9 mouse cellular contexts compared by ENCODE assay signal in genomic region chr4:132733071-132733770, GRCm38 (mm10). TPM values are rescaled to one million over a fixed set of nuclear protein-coding genes. Genes with fewer than 3 reads are reported as not detected.
DNase-seq lines count a peak whose midpoint lies in the region; ATAC-seq lines count a peak whose summit lies in the region.
"Had no signal": no experiment of that assay in that cellular context is flagged by ENCODE, and none has a peak within 500 bp of the region (broad histone marks: within the 10 kb centered on the region; RNA-seq: fewer than 3 reads in every experiment).

No protein-coding gene starts in this region.

- H3K36me3 ChIP-seq in hindbrain, embryonic 10.5 days, result 0 out of 2 replicates have a peak, but pooled peaks cover 4% of the 10 kb centered on the region
- peaks cover 2% of the 10 kb centered on the region for H3K36me3 ChIP-seq in hindbrain, embryonic 13.5 days
- no peaks in the 10 kb centered on the region; the same call in 1 of the 2 replicates for H3K36me3 ChIP-seq in midbrain, embryonic 10.5 days
- H3K36me3 ChIP-seq in midbrain, embryonic 14.5 days (ENCODE audit: control insufficient read depth, insufficient read depth, low read length), result no peaks in the 10 kb centered on the region; the same call in 1 of the 2 replicates
- H3K36me3 ChIP-seq in macrophage (ENCODE audit: inconsistent target), result no peaks in the 10 kb centered on the region
- H3K36me3 ChIP-seq in intestine, embryonic 16.5 days (ENCODE audit: control insufficient read depth, insufficient read depth, low read length), result no peaks in the 10 kb centered on the region

- no peak for DNase-seq in hindbrain, embryonic 10.5 days (ENCODE audit: low spot score)
- DNase-seq in midbrain, embryonic 10.5 days (ENCODE audit: low spot score), result no peak
- DNase-seq in midbrain, embryonic 14.5 days, result no peak
- peak; percentile 80 for DNase-seq in R1 (ENCODE audit: low read depth, low spot score)
- DNase-seq in ovary, adult 18-20 months (ENCODE audit: low spot score), result no peak

- H3K9ac ChIP-seq in hindbrain, embryonic 13.5 days, result no peak overlapping the region
- no peak overlapping the region for H3K9ac ChIP-seq in midbrain, embryonic 14.5 days (replicated peaks; ENCODE audit: low read length)
- no peak overlapping the region for H3K9ac ChIP-seq in intestine, embryonic 16.5 days (ENCODE audit: low read depth, low read length)

- no peak overlapping the region for H3K4me3 ChIP-seq in hindbrain, embryonic 10.5 days
- H3K4me3 ChIP-seq in hindbrain, embryonic 13.5 days, result no peak overlapping the region
- H3K4me3 ChIP-seq in midbrain, embryonic 10.5 days, result no peak overlapping the region
- H3K4me3 ChIP-seq in midbrain, embryonic 14.5 days (replicated peaks; ENCODE audit: low read depth, low read length), result no peak overlapping the region
- H3K4me3 ChIP-seq in macrophage (ENCODE audit: inconsistent target), result no peak overlapping the region
- no peak overlapping the region for H3K4me3 ChIP-seq in intestine, embryonic 16.5 days (ENCODE audit: low read length)

- H3K4me2 ChIP-seq in hindbrain, embryonic 13.5 days, result no peak overlapping the region
- no peak overlapping the region for H3K4me2 ChIP-seq in midbrain, embryonic 14.5 days (ENCODE audit: low read length)
- no peak overlapping the region; the same call in 1 of the 2 replicates for H3K4me2 ChIP-seq in intestine, embryonic 16.5 days (ENCODE audit: low read depth, low read length)

- H3K27me3 ChIP-seq in hindbrain, embryonic 10.5 days (ENCODE audit: insufficient read depth, poor library complexity, severe bottlenecking), result no peaks in the 10 kb centered on the region
- H3K27me3 ChIP-seq in hindbrain, embryonic 13.5 days, result no peaks in the 10 kb centered on the region
- H3K27me3 ChIP-seq in midbrain, embryonic 10.5 days (ENCODE audit: low read depth, poor library complexity, severe bottlenecking), result no peaks in the 10 kb centered on the region
- H3K27me3 ChIP-seq in midbrain, embryonic 14.5 days (ENCODE audit: control insufficient read depth, insufficient read depth, low read length), result no peaks in the 10 kb centered on the region
- H3K27me3 ChIP-seq in intestine, embryonic 16.5 days (replicated peaks; ENCODE audit: control insufficient read depth, insufficient read depth, low read length), result no peaks in the 10 kb centered on the region

- no peak for ATAC-seq in hindbrain, embryonic 13.5 days (ENCODE audit: low FRiP score)
- no peak for ATAC-seq in midbrain, embryonic 14.5 days (ENCODE audit: low FRiP score, low TSS enrichment)
- ATAC-seq in intestine, embryonic 16.5 days, result no peak

- H3K79me2 ChIP-seq in macrophage (ENCODE audit: inconsistent target), result no peaks in the 10 kb centered on the region

- H3K4me1 ChIP-seq in hindbrain, embryonic 10.5 days (replicated peaks), result peaks cover 24% of the 10 kb centered on the region
- peaks cover 11% of the 10 kb centered on the region for H3K4me1 ChIP-seq in hindbrain, embryonic 13.5 days (replicated peaks)
- H3K4me1 ChIP-seq in midbrain, embryonic 10.5 days, result peaks cover 16% of the 10 kb centered on the region
- peaks cover 4% of the 10 kb centered on the region; the same call in 1 of the 2 replicates for H3K4me1 ChIP-seq in midbrain, embryonic 14.5 days (ENCODE audit: control insufficient read depth, insufficient read depth, low read length)
- H3K4me1 ChIP-seq in intestine, embryonic 16.5 days (ENCODE audit: control insufficient read depth, insufficient read depth, low read length), result peaks cover 5% of the 10 kb centered on the region

- 0 out of 2 replicates have a peak overlapping the region, but pooled peaks have one; percentile 73 for H3K27ac ChIP-seq in hindbrain, embryonic 10.5 days
- no peak overlapping the region for H3K27ac ChIP-seq in hindbrain, embryonic 13.5 days
- H3K27ac ChIP-seq in midbrain, embryonic 10.5 days (replicated peaks), result 0 out of 2 replicates have a peak overlapping the region, but pooled peaks have one; percentile 55
- no peak overlapping the region for H3K27ac ChIP-seq in midbrain, embryonic 14.5 days (replicated peaks; ENCODE audit: low read depth, low read length)
- H3K27ac ChIP-seq in macrophage, result peak overlapping the region; percentile 48
- H3K27ac ChIP-seq in intestine, embryonic 16.5 days (ENCODE audit: low read length), result no peak overlapping the region

- 92% methylated on average over 25 of the region's 25 CpGs for WGBS in hindbrain, embryonic 10.5 days
- 92% methylated on average over 25 of the region's 25 CpGs for WGBS in hindbrain, embryonic 13.5 days
- 93% methylated on average over 25 of the region's 25 CpGs for WGBS in midbrain, embryonic 10.5 days
- 94% methylated on average over 25 of the region's 25 CpGs for WGBS in midbrain, embryonic 14.5 days
- 91% methylated on average over 25 of the region's 25 CpGs for WGBS in macrophage (ENCODE audit: missing documents)
- 93% methylated on average over 25 of the region's 25 CpGs for WGBS in intestine, embryonic 16.5 days

- H3K9me3 ChIP-seq in hindbrain, embryonic 10.5 days, result no peaks in the 10 kb centered on the region
- H3K9me3 ChIP-seq in hindbrain, embryonic 13.5 days, result no peaks in the 10 kb centered on the region
- no peaks in the 10 kb centered on the region for H3K9me3 ChIP-seq in midbrain, embryonic 10.5 days (replicated peaks)
- no peaks in the 10 kb centered on the region for H3K9me3 ChIP-seq in midbrain, embryonic 14.5 days (ENCODE audit: control insufficient read depth, low read length)
- H3K9me3 ChIP-seq in intestine, embryonic 16.5 days (ENCODE audit: control insufficient read depth, low read length), result no peaks in the 10 kb centered on the region
- H3K9me3 ChIP-seq: G1E had no signal

RNA-seq across cellular contexts. Expression of gene Xkr8, which starts 0.9 kb away (rescaled TPM):
- 3.4 and 4.9 TPM in 2 replicates for polyA plus RNA-seq in hindbrain, embryonic 10.5 days (2016; fragmentation: Nextera tagmentation; extraction: Ambion mirVana)
- 5.0 and 6.1 TPM in 2 replicates for polyA plus RNA-seq in hindbrain, embryonic 13.5 days (2015; fragmentation: Nextera tagmentation; extraction: Ambion mirVana)
- polyA plus RNA-seq in midbrain, embryonic 10.5 days (2016; fragmentation: Nextera tagmentation; extraction: Ambion mirVana), result 4.3 and 4.8 TPM in 2 replicates
- polyA plus RNA-seq in midbrain, embryonic 14.5 days (2014; fragmentation: Nextera tagmentation; extraction: Ambion mirVana), result 5.2 and 5.6 TPM in 2 replicates
- 10 to 100 TPM in 3 of 26 experiments, 1 to 10 TPM in 16, under 1 TPM in 7; 0.25 to 16.6 (median 3.4) TPM for total RNA-seq in macrophage (2018; cell fraction: chromatin; rRNA removed)
- 10 to 100 TPM in 4 of 26 experiments, 1 to 10 TPM in 22; 2.3 to 18.4 (median 6.6) TPM for total RNA-seq in macrophage (2018; cell fraction: cytosol; rRNA removed)
- 10 to 100 TPM in 13 of 26 experiments, 1 to 10 TPM in 13; 1.4 to 30.9 (median 9.9) TPM for total RNA-seq in macrophage (2018; cell fraction: nucleus; rRNA removed)
- 2.1 to 6.5 TPM (median 6.2 TPM) in 3 replicates for polyA plus RNA-seq in macrophage (2018)
- 3.3 and 3.4 TPM in 2 replicates for polyA plus RNA-seq in intestine, embryonic 16.5 days (2015; fragmentation: Nextera tagmentation; extraction: Ambion mirVana)

RNA-seq across cellular contexts. Expression of gene Smpdl3b, which starts 23.8 kb away (rescaled TPM):
- polyA plus RNA-seq in hindbrain, embryonic 10.5 days (2016; fragmentation: Nextera tagmentation; extraction: Ambion mirVana), result 1.9 and 3.0 TPM in 2 replicates
- 0.71 and 0.82 TPM in 2 replicates for polyA plus RNA-seq in hindbrain, embryonic 13.5 days (2015; fragmentation: Nextera tagmentation; extraction: Ambion mirVana)
- polyA plus RNA-seq in midbrain, embryonic 10.5 days (2016; fragmentation: Nextera tagmentation; extraction: Ambion mirVana), result 2.3 and 2.9 TPM in 2 replicates
- 0.35 and 0.54 TPM in 2 replicates for polyA plus RNA-seq in midbrain, embryonic 14.5 days (2014; fragmentation: Nextera tagmentation; extraction: Ambion mirVana)
- total RNA-seq in macrophage (2018; cell fraction: chromatin; rRNA removed), result 1 to 10 TPM in 11 of 26 experiments, under 1 TPM in 8, not detected in 7; 0.38 to 3.7 (median 1.2) TPM
- 1 to 10 TPM in 20 of 26 experiments, under 1 TPM in 6; 0.51 to 7.5 (median 2.2) TPM for total RNA-seq in macrophage (2018; cell fraction: cytosol; rRNA removed)
- 10 to 100 TPM in 8 of 26 experiments, 1 to 10 TPM in 14, under 1 TPM in 4; 0.85 to 22.2 (median 5.7) TPM for total RNA-seq in macrophage (2018; cell fraction: nucleus; rRNA removed)
- 1.0 to 8.5 TPM (median 1.9 TPM) in 3 replicates for polyA plus RNA-seq in macrophage (2018)
- 5.1 and 6.0 TPM in 2 replicates for polyA plus RNA-seq in intestine, embryonic 16.5 days (2015; fragmentation: Nextera tagmentation; extraction: Ambion mirVana)

RNA-seq across cellular contexts. Expression of gene Rpa2, which starts 34.9 kb away (rescaled TPM):
- polyA plus RNA-seq in hindbrain, embryonic 10.5 days (2016; fragmentation: Nextera tagmentation; extraction: Ambion mirVana), result 147 and 177 TPM in 2 replicates
- 41.2 and 41.8 TPM in 2 replicates for polyA plus RNA-seq in hindbrain, embryonic 13.5 days (2015; fragmentation: Nextera tagmentation; extraction: Ambion mirVana)
- 174 and 200 TPM in 2 replicates for polyA plus RNA-seq in midbrain, embryonic 10.5 days (2016; fragmentation: Nextera tagmentation; extraction: Ambion mirVana)
- polyA plus RNA-seq in midbrain, embryonic 14.5 days (2014; fragmentation: Nextera tagmentation; extraction: Ambion mirVana), result 34.1 and 38.1 TPM in 2 replicates
- 10 to 100 TPM in 6 of 26 experiments, 1 to 10 TPM in 17, under 1 TPM in 1, not detected in 2; 0.62 to 21.0 (median 7.1) TPM for total RNA-seq in macrophage (2018; cell fraction: chromatin; rRNA removed)
- total RNA-seq in macrophage (2018; cell fraction: cytosol; rRNA removed), result 1 to 10 TPM; 3.1 to 8.9 (median 6.4) TPM
- total RNA-seq in macrophage (2018; cell fraction: nucleus; rRNA removed), result 10 to 100 TPM in 2 of 26 experiments, 1 to 10 TPM in 24; 1.1 to 34.1 (median 5.0) TPM
- polyA plus RNA-seq in macrophage (2018), result 6.0 to 44.1 TPM (median 7.6 TPM) in 3 replicates
- polyA plus RNA-seq in intestine, embryonic 16.5 days (2015; fragmentation: Nextera tagmentation; extraction: Ambion mirVana), result 66.7 and 76.0 TPM in 2 replicates

Comparison
In these comparisons a context has a peak if more than half of its experiments do, and no peak if none do; other contexts are left out.
1. H3K27ac ChIP-seq: peak in hindbrain, embryonic 10.5 days (single experiment), midbrain, embryonic 10.5 days (single experiment) and macrophage (single experiment); none in hindbrain, embryonic 13.5 days (single experiment), midbrain, embryonic 14.5 days (single experiment) and intestine, embryonic 16.5 days (single experiment).